Mouse (Mus musculus) erythroblast, embryonic 14.5 days (primary cell): Measurements from ENCODE around the gene Spef2.

Experiments used
- GATA1 ChIP-seq: IDR thresholded peaks from 2 replicates; pipeline ENCODE4 v1.6.1; 2012; ENCODE audit warnings: low read length, inconsistent platforms, mixed read lengths
- TAL1 ChIP-seq: IDR thresholded peaks from 3 replicates; pipeline ENCODE4 v1.6.1; 2012; ENCODE audit warnings: low read length, inconsistent platforms, mixed read lengths

GRCm38 (mm10) chr15:9677343-9678036 lies 71.2 kb downstream of the Spef2 start:
- no peak for TF ChIP-seq TAL1
- TF ChIP-seq GATA1, result no peak
